Mouse (Mus musculus) bone marrow macrophage, adult 2 months (primary cell): ENCODE data around the gene Bend7.

Experiments used
- CTCF ChIP-seq: IDR thresholded peaks from 2 replicates; pipeline ENCODE4 v1.5.1; 2012; ENCODE audit warnings: low read depth, mild to moderate bottlenecking, low read length, moderate library complexity
- POLR2A ChIP-seq: IDR thresholded peaks from 2 replicates; pipeline ENCODE4 v1.6.1; 2012; ENCODE audit warnings: mild to moderate bottlenecking, low read depth, low read length, borderline replicate concordance

- TF ChIP-seq CTCF = no peak
- no peak for TF ChIP-seq POLR2A
Measured at GRCm38 (mm10) chr2:4770376-4770775, 52.7 kb downstream of the Bend7 start.
